Mouse (Mus musculus): ENCODE results near the gene Dph1. TPM values are rescaled to one million over a fixed set of nuclear protein-coding genes. Genes with fewer than 3 reads are reported as not detected.

Gene Dph1
- polyA plus RNA-seq, 1 experiment from 2014 or later = 24.9 TPM

GRCm38 (mm10) chr11:75214081-75214950 is 23.3 kb upstream of the Dph1 start:
- no peaks in the 10 kb centered on the region for H3K36me3 ChIP-seq (replicated peaks)
- WGBS = 12% methylated on average over 13 of the region's 13 CpGs
- peaks cover 59% of the 10 kb centered on the region for H3K27me3 ChIP-seq (replicated peaks; ENCODE audit: low read depth, poor library complexity, severe bottlenecking)
- peaks cover 63% of the 10 kb centered on the region for H3K4me1 ChIP-seq
- H3K9me3 ChIP-seq = no peaks in the 10 kb centered on the region
- H3K27ac ChIP-seq (replicated peaks) = peak overlapping the region; percentile 77
- H3K4me3 ChIP-seq = peak overlapping the region; percentile 57
- no peak for DNase-seq (ENCODE audit: low spot score)

GRCm38 (mm10) chr11:75213372-75214080 is 22.5 kb upstream of the Dph1 start:
- H3K36me3 ChIP-seq (replicated peaks) = no peaks in the 10 kb centered on the region
- H3K9me3 ChIP-seq = no peaks in the 10 kb centered on the region
- peak overlapping the region; percentile 57 for H3K4me3 ChIP-seq
- peak overlapping the region; percentile 77 for H3K27ac ChIP-seq (replicated peaks)
- WGBS = 2% methylated on average over 35 of the region's 35 CpGs
- peaks cover 71% of the 10 kb centered on the region for H3K4me1 ChIP-seq
- peaks cover 59% of the 10 kb centered on the region for H3K27me3 ChIP-seq (replicated peaks; ENCODE audit: low read depth, poor library complexity, severe bottlenecking)
- DNase-seq (ENCODE audit: low spot score) = peak; percentile 68

- Histone ChIP-seq H3K9me3 (no peaks in the 10 kb centered on the region), H3K36me3 (replicated peaks) (no peaks in the 10 kb centered on the region), H3K27ac (replicated peaks) (no peak overlapping the region), H3K4me3 (no peak overlapping the region), H3K27me3 (replicated peaks; ENCODE audit: low read depth, poor library complexity, severe bottlenecking) (peaks cover 59% of the 10 kb centered on the region), H3K4me1 (peaks cover 76% of the 10 kb centered on the region)
- DNase-seq (ENCODE audit: low spot score) = no peak
- WGBS = 54% methylated on average over 3 of the region's 3 CpGs
Observed at GRCm38 (mm10) chr11:75212876-75213275, 21.8 kb upstream of the Dph1 start.

- Histone ChIP-seq H3K9me3 (no peaks in the 10 kb centered on the region), H3K36me3 (replicated peaks) (no peaks in the 10 kb centered on the region), H3K27me3 (replicated peaks; ENCODE audit: low read depth, poor library complexity, severe bottlenecking) (peaks cover 59% of the 10 kb centered on the region), H3K4me1 (peaks cover 76% of the 10 kb centered on the region), H3K4me3 (no peak overlapping the region), H3K27ac (replicated peaks) (peak overlapping the region; percentile 72)
- DNase-seq (ENCODE audit: low spot score) = no peak
- WGBS = 44% methylated on average over 8 of the region's 8 CpGs
Observed at GRCm38 (mm10) chr11:75212031-75212667, 21.1 kb upstream of the Dph1 start.

GRCm38 (mm10) chr11:75210755-75211154 is 19.7 kb upstream of the Dph1 start:
- Histone ChIP-seq H3K27ac (replicated peaks) (peak overlapping the region; percentile 44; the same call in 1 of the 2 replicates), H3K4me1 (peaks cover 76% of the 10 kb centered on the region), H3K9me3 (no peaks in the 10 kb centered on the region), H3K4me3 (no peak overlapping the region), H3K27me3 (replicated peaks; ENCODE audit: low read depth, poor library complexity, severe bottlenecking) (peaks cover 46% of the 10 kb centered on the region), H3K36me3 (replicated peaks) (no peaks in the 10 kb centered on the region)
- WGBS = 38% methylated on average over 6 of the region's 6 CpGs
- DNase-seq (ENCODE audit: low spot score) = no peak

- Histone ChIP-seq H3K4me1 (peaks cover 77% of the 10 kb centered on the region), H3K9me3 (no peaks in the 10 kb centered on the region), H3K27ac (replicated peaks) (peak overlapping the region; percentile 8; the same call in 1 of the 2 replicates), H3K27me3 (replicated peaks; ENCODE audit: low read depth, poor library complexity, severe bottlenecking) (peaks cover 41% of the 10 kb centered on the region), H3K36me3 (replicated peaks) (no peaks in the 10 kb centered on the region), H3K4me3 (no peak overlapping the region)
- DNase-seq (ENCODE audit: low spot score) = no peak
- WGBS = 60% methylated on average over 4 of the region's 4 CpGs
Observed at GRCm38 (mm10) chr11:75210093-75210492, 19.1 kb upstream of the Dph1 start.

GRCm38 (mm10) chr11:75209363-75209762 is 18.3 kb upstream of the Dph1 start:
- peaks cover 80% of the 10 kb centered on the region for H3K4me1 ChIP-seq

GRCm38 (mm10) chr11:75206347-75206746 is 15.3 kb upstream of the Dph1 start:
- 70% methylated on average over 4 of the region's 4 CpGs for WGBS
- no peak for DNase-seq (ENCODE audit: low spot score)
- H3K4me1 ChIP-seq = peaks cover 72% of the 10 kb centered on the region
- H3K27ac ChIP-seq (replicated peaks) = no peak overlapping the region; the same call in 1 of the 2 replicates
- no peaks in the 10 kb centered on the region for H3K9me3 ChIP-seq
- no peak overlapping the region for H3K4me3 ChIP-seq
- H3K27me3 ChIP-seq (replicated peaks; ENCODE audit: low read depth, poor library complexity, severe bottlenecking) = peaks cover 19% of the 10 kb centered on the region
- no peaks in the 10 kb centered on the region for H3K36me3 ChIP-seq (replicated peaks)

More at GRCm38 (mm10) chr11:75209363-75209762, 18.3 kb upstream of the Dph1 start:
- Histone ChIP-seq H3K4me3 (no peak overlapping the region), H3K27ac (replicated peaks) (0 out of 2 replicates have a peak overlapping the region, but pooled peaks have one; percentile 15), H3K9me3 (no peaks in the 10 kb centered on the region), H3K27me3 (replicated peaks; ENCODE audit: low read depth, poor library complexity, severe bottlenecking) (peaks cover 34% of the 10 kb centered on the region), H3K36me3 (replicated peaks) (no peaks in the 10 kb centered on the region)
- 63% methylated on average over 4 of the region's 4 CpGs for WGBS
- DNase-seq (ENCODE audit: low spot score) = no peak

- H3K27me3 ChIP-seq (replicated peaks; ENCODE audit: low read depth, poor library complexity, severe bottlenecking) = peaks cover 28% of the 10 kb centered on the region
- H3K36me3 ChIP-seq (replicated peaks) = no peaks in the 10 kb centered on the region
- H3K4me1 ChIP-seq = peaks cover 61% of the 10 kb centered on the region
- DNase-seq (ENCODE audit: low spot score) = no peak
- 36% methylated on average over 9 of the region's 9 CpGs for WGBS
- no peak overlapping the region for H3K4me3 ChIP-seq
- H3K9me3 ChIP-seq = no peaks in the 10 kb centered on the region
- H3K27ac ChIP-seq (replicated peaks) = no peak overlapping the region
Observed at GRCm38 (mm10) chr11:75204472-75204871, 13.4 kb upstream of the Dph1 start.

GRCm38 (mm10) chr11:75203926-75204325 is 12.9 kb upstream of the Dph1 start:
- peaks cover 55% of the 10 kb centered on the region for H3K4me1 ChIP-seq
- 76% methylated on average over 4 of the region's 4 CpGs for WGBS

GRCm38 (mm10) chr11:75201721-75202120 is 10.7 kb upstream of the Dph1 start:
- peaks cover 54% of the 10 kb centered on the region for H3K27me3 ChIP-seq (replicated peaks; ENCODE audit: low read depth, poor library complexity, severe bottlenecking)
- H3K36me3 ChIP-seq (replicated peaks) = no peaks in the 10 kb centered on the region
- no peak overlapping the region for H3K27ac ChIP-seq (replicated peaks)
- peaks cover 49% of the 10 kb centered on the region for H3K4me1 ChIP-seq
- H3K9me3 ChIP-seq = no peaks in the 10 kb centered on the region
- no peak for DNase-seq (ENCODE audit: low spot score)
- no peak overlapping the region for H3K4me3 ChIP-seq
- 47% methylated on average over 8 of the region's 8 CpGs for WGBS

More at GRCm38 (mm10) chr11:75203926-75204325, 12.9 kb upstream of the Dph1 start:
- DNase-seq (ENCODE audit: low spot score) = no peak
- no peak overlapping the region for H3K4me3 ChIP-seq
- H3K36me3 ChIP-seq (replicated peaks) = no peaks in the 10 kb centered on the region
- H3K27ac ChIP-seq (replicated peaks) = 0 out of 2 replicates have a peak overlapping the region, but pooled peaks have one; percentile 2
- no peaks in the 10 kb centered on the region for H3K9me3 ChIP-seq
- H3K27me3 ChIP-seq (replicated peaks; ENCODE audit: low read depth, poor library complexity, severe bottlenecking) = peaks cover 32% of the 10 kb centered on the region

- DNase-seq (ENCODE audit: low spot score) = no peak
- Histone ChIP-seq H3K4me3 (no peak overlapping the region), H3K36me3 (replicated peaks) (no peaks in the 10 kb centered on the region), H3K9me3 (no peaks in the 10 kb centered on the region), H3K27me3 (replicated peaks; ENCODE audit: low read depth, poor library complexity, severe bottlenecking) (peaks cover 62% of the 10 kb centered on the region), H3K27ac (replicated peaks) (no peak overlapping the region), H3K4me1 (peaks cover 48% of the 10 kb centered on the region)
- WGBS = 92% methylated on average over 12 of the region's 12 CpGs
Observed at GRCm38 (mm10) chr11:75200935-75201334, 9.9 kb upstream of the Dph1 start.

Measured in embryonic facial prominence, embryonic 10.5 days (tissue).